In genomic region chr1:193084016-193084415, GRCm38 (mm10) we compare ENCODE assay signal across 1 mouse cellular context.
TF ChIP-seq lines count a peak whose summit lies in the region.

No protein-coding gene starts in this region.

TF ChIP-seq in ES-E14, 5 proteins besides CTCF, POLR2A, EP300 and RAD21:
- peak; percentile 47; the same call in 1 of the 2 replicates for TF ChIP-seq ZC3H11A (IDR thresholded peaks at IDR 0.05; ENCODE audit: borderline replicate concordance, low read depth, low read length)
- TF ChIP-seq ZNF384 (IDR thresholded peaks at IDR 0.05; ENCODE audit: low read depth, low read length) = no peak
